Mouse (Mus musculus) limb, embryonic 11.5 days (tissue): ENCODE results near the gene Psg20. TPM values are rescaled to one million over a fixed set of nuclear protein-coding genes. Genes with fewer than 3 reads are reported as not detected.
"Not testable (repeated sequence)": the region's sequence is repeated elsewhere in the genome, so short reads cannot be mapped to it uniquely, and the experiment has no call there.

ENCODE experiments used
- ATAC-seq: fragments of 200-750 bp; cut with Nextera tagmentation; 2 replicates; pipeline ENCODE4 v1.8.0; 2017; ENCODE audit warnings: low read depth; ENCODE audit not compliant: insufficient number of reproducible peaks, low FRiP score, low TSS enrichment
- DNase-seq: peaks from one replicate; pipeline ENCODE4 v3.0.0-alpha.2; 2015; ENCODE audit warnings: low spot score
- H3K27ac ChIP-seq: fragments of 300-500 bp; sonication (generic); replicated peaks from 2 replicates; pipeline ENCODE4 v1.5.1; 2014; ENCODE audit warnings: low read depth, mild to moderate bottlenecking, low read length
- H3K27me3 ChIP-seq: fragments of 300-500 bp; sonication (generic); 2 replicates; pipeline ENCODE4 v1.6.1; 2014; ENCODE audit warnings: mild to moderate bottlenecking, low read length, mixed read lengths; ENCODE audit not compliant: control insufficient read depth, insufficient read depth
- H3K36me3 ChIP-seq: fragments of 300-500 bp; sonication (generic); 2 replicates; pipeline ENCODE4 v1.6.1; 2014; ENCODE audit warnings: mild to moderate bottlenecking, low read length, moderate library complexity, mixed read lengths; ENCODE audit not compliant: control insufficient read depth, insufficient read depth
- H3K4me1 ChIP-seq: fragments of 300-500 bp; sonication (generic); 2 replicates; pipeline ENCODE4 v1.6.1; 2014; ENCODE audit warnings: low read length, mixed read lengths; ENCODE audit not compliant: control insufficient read depth, insufficient read depth
- H3K4me2 ChIP-seq: fragments of 300-500 bp; sonication (generic); 2 replicates; pipeline ENCODE4 v1.6.1; 2014; ENCODE audit warnings: low read depth, mild to moderate bottlenecking, moderate library complexity; ENCODE audit not compliant: severe bottlenecking
- H3K4me3 ChIP-seq: fragments of 300-500 bp; sonication (generic); 2 replicates; pipeline ENCODE4 v1.5.1; 2014; ENCODE audit warnings: low read depth, low read length
- H3K9ac ChIP-seq: fragments of 300-500 bp; sonication (generic); 2 replicates; pipeline ENCODE4 v1.6.1; 2014; ENCODE audit warnings: mild to moderate bottlenecking, low read length
- H3K9me3 ChIP-seq: fragments of 300-500 bp; sonication (generic); 2 replicates; pipeline ENCODE4 v1.6.1; 2016; ENCODE audit warnings: low read length; ENCODE audit not compliant: control insufficient read depth
- WGBS: fragments of 180-500 bp; shearing (Covaris S2); extraction: QIAGEN DNeasy Blood & Tissue Kit; methylation state at CpG from one replicate; pipeline ENCODE4 v1.1.7; 2014; 5-methylcytosine and 5-hydroxymethylcytosine counted together
- polyA plus RNA-seq: library from polyadenylated mRNA; unstranded; fragments of >200 nt; fragmentation: Nextera tagmentation; extraction: Ambion mirVana; gene quantifications from 2 replicates; pipeline ENCODE4 v1.2.1, GENCODE M21; 2014

Psg20 gene
- not detected in 2 replicates for polyA plus RNA-seq

DNA sequence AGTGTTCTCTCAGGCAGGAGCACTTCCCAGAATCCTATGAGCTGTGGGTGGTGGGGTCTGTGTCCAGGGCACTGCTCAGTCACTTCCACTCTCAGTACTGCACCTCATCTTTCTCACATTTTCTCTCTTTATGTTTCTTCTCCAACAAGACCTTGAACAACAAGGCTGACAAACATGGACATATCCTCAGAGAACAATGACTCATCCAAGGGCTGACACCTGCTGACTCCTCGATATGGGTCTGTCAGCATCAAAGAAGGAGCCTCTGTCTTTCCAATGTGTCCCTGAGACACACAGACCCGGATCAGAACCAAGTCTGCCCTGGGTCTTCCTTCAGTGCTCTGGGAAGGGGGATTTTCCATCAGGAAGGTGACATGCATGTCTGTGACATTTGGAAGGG is at the start of gene Psg20:
Gene Psg20, minus strand, starts transcription at position 101 of the 400 bp plus-strand sequence.
- DNase-seq: no peak
- no peaks in the 10 kb centered on the region for H3K27me3 ChIP-seq
- no peak for ATAC-seq
- no peak within 1 kb of the TSS for H3K9ac ChIP-seq
- no peak within 1 kb of the TSS for H3K4me3 ChIP-seq
- H3K4me2 ChIP-seq: no peak within 1 kb of the TSS
- H3K9me3 ChIP-seq: no peaks in the 10 kb centered on the region
- H3K4me1 ChIP-seq: no peaks in the 10 kb centered on the region
- WGBS: 67% methylated on average over 2 of the region's 2 CpGs
- no peaks in the 10 kb centered on the region for H3K36me3 ChIP-seq
- H3K27ac ChIP-seq: no peak within 1 kb of the TSS

DNA sequence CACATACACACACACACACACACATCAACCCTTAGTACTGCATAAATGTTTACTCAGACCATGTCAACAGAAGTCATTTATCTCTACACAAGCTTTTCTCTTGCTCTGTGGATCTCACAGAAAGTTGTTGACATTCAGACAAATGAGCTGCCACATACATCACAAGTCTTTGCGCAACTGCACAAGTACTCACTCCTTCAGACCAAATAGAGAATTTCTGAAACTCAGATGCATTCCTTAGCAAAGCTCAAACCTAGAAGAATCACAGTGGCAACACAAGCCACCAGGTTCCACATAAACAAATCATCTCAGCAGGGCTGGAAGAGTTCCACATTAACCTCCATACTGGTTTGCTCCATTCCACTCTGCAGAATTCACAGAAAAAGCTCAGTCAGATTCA is 48.5 kb upstream of the Psg20 start:
- Histone ChIP-seq H3K4me3 (no peak overlapping the region), H3K27me3 (no peaks in the 10 kb centered on the region), H3K4me1 (no peaks in the 10 kb centered on the region), H3K36me3 (no peaks in the 10 kb centered on the region), H3K4me2 (no peak overlapping the region), H3K27ac (no peak overlapping the region), H3K9ac (no peak overlapping the region), H3K9me3 (no peaks in the 10 kb centered on the region)
- DNase-seq (no peak), ATAC-seq (no peak)
- 86% methylated on average over 1 of the region's 1 CpGs for WGBS

DNA sequence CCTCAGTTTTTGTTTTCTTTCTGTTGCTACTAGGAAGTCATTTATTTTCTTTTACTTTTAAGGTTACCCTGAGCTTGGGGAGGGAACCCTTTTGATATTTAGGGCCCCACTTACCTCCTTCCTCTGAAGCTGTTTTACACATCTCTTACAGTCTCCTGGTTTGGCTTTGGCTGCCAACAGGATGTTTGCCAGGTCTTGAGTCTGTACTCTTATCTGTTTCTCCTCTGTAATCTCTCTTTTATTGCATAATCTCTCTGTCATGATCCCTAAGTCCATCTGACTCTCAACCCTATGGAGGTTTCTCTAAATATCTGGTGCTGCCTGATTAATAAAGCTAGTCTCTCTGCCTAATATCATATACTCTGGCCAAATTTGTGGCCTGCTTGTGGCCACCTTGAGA is 47.1 kb upstream of the Psg20 start:
- Histone ChIP-seq H3K27me3 (no peaks in the 10 kb centered on the region), H3K9me3 (no peaks in the 10 kb centered on the region), H3K4me1 (no peaks in the 10 kb centered on the region), H3K36me3 (no peaks in the 10 kb centered on the region), H3K9ac (no peak overlapping the region), H3K27ac (no peak overlapping the region), H3K4me2 (no peak overlapping the region), H3K4me3 (no peak overlapping the region)
- no peak for ATAC-seq
- DNase-seq: no peak

DNA sequence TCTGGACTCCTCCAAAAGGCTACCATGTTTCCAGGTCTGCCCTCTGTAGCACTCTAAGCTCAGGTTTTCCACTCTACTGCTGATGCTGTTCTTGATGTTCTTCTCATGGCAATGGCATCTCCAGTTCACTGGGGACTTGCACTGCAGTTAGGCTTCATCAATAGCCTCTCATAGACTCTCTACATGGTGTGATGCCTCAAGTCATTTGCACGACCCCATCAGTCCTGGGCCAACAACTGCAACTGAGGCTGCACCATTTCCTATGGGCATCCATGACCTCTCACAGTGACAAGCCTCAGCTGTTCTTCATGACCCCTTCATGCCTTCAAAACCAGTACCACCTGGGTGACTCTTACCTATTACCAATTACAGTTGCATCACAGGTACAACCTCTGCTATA is 42.4 kb upstream of the Psg20 start:
- Histone ChIP-seq H3K4me2 (no peak overlapping the region), H3K36me3 (no peaks in the 10 kb centered on the region), H3K9me3 (no peaks in the 10 kb centered on the region), H3K4me1 (no peaks in the 10 kb centered on the region), H3K27ac (no peak overlapping the region), H3K9ac (no peak overlapping the region), H3K27me3 (no peaks in the 10 kb centered on the region), H3K4me3 (no peak overlapping the region)
- 75% methylated on average over 1 of the region's 1 CpGs for WGBS
- DNase-seq (no peak), ATAC-seq (no peak)

DNA sequence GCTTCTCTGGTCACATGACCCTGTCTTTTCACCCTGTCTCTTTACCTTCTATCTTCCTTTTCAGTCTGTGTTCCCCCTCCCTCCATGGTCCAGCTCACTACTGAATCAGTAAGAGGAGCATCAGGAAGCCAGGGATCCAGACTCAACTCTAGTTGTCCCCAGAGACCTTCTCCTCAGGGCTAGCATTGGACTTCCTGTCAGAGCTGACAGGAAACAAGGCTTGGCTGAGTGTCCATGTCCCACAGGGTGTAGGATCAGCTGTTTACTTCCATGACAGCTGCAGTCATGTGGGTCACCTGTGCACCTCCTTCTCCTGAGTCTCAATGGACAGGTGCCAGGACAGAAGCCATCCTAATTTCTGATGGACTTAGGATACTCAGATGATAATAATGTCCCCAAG is 39.9 kb upstream of the Psg20 start:
- H3K4me2 ChIP-seq, H3K27me3 ChIP-seq, H3K4me1 ChIP-seq, H3K27ac ChIP-seq, H3K4me3 ChIP-seq, H3K9me3 ChIP-seq, H3K36me3 ChIP-seq, DNase-seq, ATAC-seq, H3K9ac ChIP-seq: not testable (repeated sequence)

DNA sequence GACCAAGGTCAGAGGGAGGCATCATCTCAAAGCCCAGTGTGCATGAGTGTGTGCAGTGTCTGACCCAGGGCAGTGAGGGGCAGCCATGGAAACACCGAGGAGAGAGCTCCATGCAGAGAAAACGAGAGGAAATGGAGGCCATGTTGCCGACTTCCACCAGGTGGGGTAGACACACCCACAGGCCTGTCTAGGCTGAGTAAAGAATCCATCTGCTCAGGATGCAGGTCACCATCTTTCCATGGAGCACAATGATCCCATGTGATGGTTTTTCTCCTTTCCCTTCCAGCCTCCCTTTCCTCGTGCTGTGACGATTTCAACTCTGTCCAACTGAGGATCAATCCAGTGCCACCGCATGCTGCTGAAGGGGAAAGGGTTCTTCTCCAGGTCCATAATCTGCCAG is 38.0 kb upstream of the Psg20 start:
- no peak overlapping the region for H3K9ac ChIP-seq
- 81% methylated on average over 6 of the region's 6 CpGs for WGBS
- H3K27me3 ChIP-seq: no peaks in the 10 kb centered on the region

DNA sequence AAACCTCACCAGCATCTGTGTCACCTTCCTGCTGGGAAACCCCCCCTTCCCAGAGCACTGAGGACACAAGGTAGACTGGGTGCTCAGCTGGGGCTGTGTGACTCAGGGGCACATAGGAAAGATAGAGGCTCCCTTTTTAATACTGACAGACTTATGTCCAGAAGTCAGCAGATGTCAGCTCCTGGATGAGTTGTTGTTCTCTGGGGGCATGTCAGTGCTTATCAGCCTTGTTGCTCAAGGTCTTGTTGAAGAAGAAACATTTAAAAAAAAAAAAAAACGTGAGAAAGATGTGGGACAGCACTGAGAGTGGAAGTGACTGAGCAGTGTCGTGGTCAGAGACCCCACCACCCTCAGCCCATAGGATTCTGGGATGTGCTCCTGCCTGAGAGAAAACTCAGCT is 31.8 kb upstream of the Psg20 start, which contains the start of gene Psg22:
Gene Psg22, plus strand, starts transcription at position 301 of the 400 bp plus-strand sequence.
- 48% methylated on average over 2 of the region's 2 CpGs for WGBS
- Histone ChIP-seq H3K36me3 (no peaks in the 10 kb centered on the region), H3K4me1 (no peaks in the 10 kb centered on the region)

More for the DNA sequence above, 38.0 kb upstream of the Psg20 start:
- Histone ChIP-seq H3K9me3 (no peaks in the 10 kb centered on the region), H3K36me3 (no peaks in the 10 kb centered on the region), H3K4me3 (no peak overlapping the region), H3K4me1 (no peaks in the 10 kb centered on the region), H3K4me2 (no peak overlapping the region), H3K27ac (no peak overlapping the region)
- DNase-seq (no peak), ATAC-seq (no peak)

DNA sequence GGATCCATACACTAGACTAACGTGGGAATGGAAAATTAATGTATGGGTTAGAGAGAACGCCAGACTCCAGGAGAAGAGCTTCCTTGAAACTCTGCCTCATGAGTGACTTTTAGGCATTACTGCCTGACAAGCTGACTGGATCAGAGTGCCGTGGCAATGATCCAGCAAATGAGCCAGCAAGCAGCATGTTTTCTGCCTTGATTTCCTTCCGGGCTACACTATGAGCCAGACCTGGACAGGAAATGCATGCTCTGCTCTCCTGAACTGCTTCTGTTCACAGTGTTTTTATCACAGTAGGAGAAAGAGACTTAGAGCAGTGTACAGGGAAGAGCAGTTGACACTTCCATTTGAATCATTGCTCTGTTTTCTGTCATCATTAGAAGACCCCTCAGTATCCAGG is 29.6 kb upstream of the Psg20 start:
- Histone ChIP-seq H3K9me3 (no peaks in the 10 kb centered on the region), H3K27me3 (no peaks in the 10 kb centered on the region), H3K36me3 (no peaks in the 10 kb centered on the region), H3K9ac (no peak overlapping the region), H3K4me1 (no peaks in the 10 kb centered on the region), H3K4me3 (no peak overlapping the region), H3K27ac (no peak overlapping the region), H3K4me2 (no peak overlapping the region)
- WGBS: 88% methylated on average over 4 of the region's 4 CpGs
- DNase-seq: no peak
- no peak for ATAC-seq

More for the DNA sequence above, 31.8 kb upstream of the Psg20 start, which contains the start of gene Psg22:
- no peak within 1 kb of the TSS for H3K9ac ChIP-seq
- H3K4me3 ChIP-seq: no peak within 1 kb of the TSS
- H3K9me3 ChIP-seq: no peaks in the 10 kb centered on the region
- DNase-seq (no peak), ATAC-seq (no peak)
- no peak within 1 kb of the TSS for H3K4me2 ChIP-seq
- H3K27ac ChIP-seq: no peak within 1 kb of the TSS
- no peaks in the 10 kb centered on the region for H3K27me3 ChIP-seq

DNA sequence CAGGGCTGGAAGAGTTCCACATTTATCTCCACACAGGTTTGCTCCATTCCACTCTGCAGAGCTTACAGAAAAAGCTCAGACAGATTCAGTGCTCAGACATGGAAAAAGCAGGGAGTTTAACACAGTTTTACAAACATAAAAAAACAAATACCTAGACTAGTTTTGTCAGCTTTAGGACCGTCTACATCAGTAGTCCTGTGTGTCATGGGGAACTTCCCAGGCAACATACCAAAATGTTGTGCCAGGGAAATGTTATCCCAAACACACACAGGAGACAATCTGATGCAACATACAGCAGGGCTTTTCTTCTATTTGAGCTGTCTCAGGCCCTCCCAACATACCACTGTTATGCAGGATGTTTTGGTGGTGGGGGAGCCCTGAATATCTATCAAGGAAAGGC is 24.9 kb upstream of the Psg20 start:
- no peak overlapping the region for H3K27ac ChIP-seq
- H3K4me3 ChIP-seq: no peak overlapping the region
- no peaks in the 10 kb centered on the region for H3K4me1 ChIP-seq

More for the DNA sequence above, 24.9 kb upstream of the Psg20 start:
- no peaks in the 10 kb centered on the region for H3K9me3 ChIP-seq
- H3K36me3 ChIP-seq: no peaks in the 10 kb centered on the region
- H3K4me2 ChIP-seq: no peak overlapping the region
- ATAC-seq (no peak), DNase-seq (no peak)
- no peaks in the 10 kb centered on the region for H3K27me3 ChIP-seq
- WGBS: 88% methylated on average over 1 of the region's 1 CpGs
- H3K9ac ChIP-seq: no peak overlapping the region
